ENCODE assay signal across 8 mouse cellular contexts in genomic region chr13:71963356-71964351, GRCm38 (mm10). TPM values are rescaled to one million over a fixed set of nuclear protein-coding genes. Genes with fewer than 3 reads are reported as not detected.
DNase-seq lines count a peak whose midpoint lies in the region; ATAC-seq lines count a peak whose summit lies in the region.

Irx1 (minus strand) TSS chr13:71963723.

- no peaks in the 10 kb centered on the region for H3K9me3 ChIP-seq in heart, embryonic 15.5 days (replicated peaks)
- no peaks in the 10 kb centered on the region for H3K9me3 ChIP-seq in limb, embryonic 12.5 days
- H3K9me3 ChIP-seq in midbrain, embryonic 14.5 days (ENCODE audit: control insufficient read depth, low read length), result no peaks in the 10 kb centered on the region

- H3K36me3 ChIP-seq in heart, embryonic 15.5 days, result no peaks in the 10 kb centered on the region
- no peaks in the 10 kb centered on the region for H3K36me3 ChIP-seq in limb, embryonic 12.5 days
- peaks cover 12% of the 10 kb centered on the region for H3K36me3 ChIP-seq in midbrain, embryonic 14.5 days (ENCODE audit: control insufficient read depth, insufficient read depth, low read length)

- H3K27me3 ChIP-seq in heart, embryonic 15.5 days, result peaks cover 95% of the 10 kb centered on the region
- peaks cover 96% of the 10 kb centered on the region for H3K27me3 ChIP-seq in limb, embryonic 12.5 days
- H3K27me3 ChIP-seq in midbrain, embryonic 14.5 days (ENCODE audit: control insufficient read depth, insufficient read depth, low read length), result peaks cover 44% of the 10 kb centered on the region

- H3K4me2 ChIP-seq in heart, embryonic 15.5 days, result peak within 1 kb of the TSS; percentile 83
- H3K4me2 ChIP-seq in limb, embryonic 12.5 days, result peak within 1 kb of the TSS; percentile 79
- H3K4me2 ChIP-seq in midbrain, embryonic 14.5 days (ENCODE audit: low read length), result peak within 1 kb of the TSS; percentile 74

- peaks cover 30% of the 10 kb centered on the region for H3K4me1 ChIP-seq in heart, embryonic 15.5 days (replicated peaks)
- H3K4me1 ChIP-seq in limb, embryonic 12.5 days (replicated peaks), result peaks cover 31% of the 10 kb centered on the region
- peaks cover 15% of the 10 kb centered on the region for H3K4me1 ChIP-seq in midbrain, embryonic 14.5 days (ENCODE audit: control insufficient read depth, insufficient read depth, low read length)

- peak within 1 kb of the TSS; percentile 80 for H3K27ac ChIP-seq in heart, embryonic 15.5 days
- H3K27ac ChIP-seq in limb, embryonic 12.5 days, result peak within 1 kb of the TSS; percentile 59; the same call in 1 of the 2 replicates
- H3K27ac ChIP-seq in midbrain, embryonic 14.5 days (replicated peaks; ENCODE audit: low read depth, low read length), result peak within 1 kb of the TSS; percentile 92

- ATAC-seq in heart, embryonic 15.5 days (replicated peaks; ENCODE audit: insufficient number of reproducible peaks, insufficient read depth, low FRiP score, low read depth), result peak; percentile 63
- ATAC-seq in limb, embryonic 12.5 days (ENCODE audit: insufficient number of reproducible peaks, insufficient read depth, low FRiP score, low TSS enrichment, low read depth), result peak; percentile 56
- ATAC-seq in midbrain, embryonic 14.5 days (ENCODE audit: low FRiP score, low TSS enrichment), result peak; percentile 80

- peak; percentile 13 for DNase-seq in thymus, postnatal 4 days
- no peak for DNase-seq in thymus, postnatal 14 days
- peak; percentile 88 for DNase-seq in midbrain, embryonic 14.5 days
- DNase-seq in layer of hippocampus, adult 9-10 months (ENCODE audit: low spot score), result no peak
- DNase-seq in frontal cortex, postnatal 36 days (ENCODE audit: low spot score in 2 of 2), result no peak
- no peak for DNase-seq in thymus, postnatal 36 days

- peak within 1 kb of the TSS; percentile 61 for H3K4me3 ChIP-seq in heart, embryonic 15.5 days
- peak within 1 kb of the TSS; percentile 60 for H3K4me3 ChIP-seq in limb, embryonic 12.5 days (replicated peaks)
- H3K4me3 ChIP-seq in midbrain, embryonic 14.5 days (replicated peaks; ENCODE audit: low read depth, low read length), result peak within 1 kb of the TSS; percentile 79

- peak within 1 kb of the TSS; percentile 68 for H3K9ac ChIP-seq in heart, embryonic 15.5 days
- H3K9ac ChIP-seq in limb, embryonic 12.5 days (replicated peaks), result peak within 1 kb of the TSS; percentile 73
- H3K9ac ChIP-seq in midbrain, embryonic 14.5 days (replicated peaks; ENCODE audit: low read length), result peak within 1 kb of the TSS; percentile 93

- under 1% methylated on average over 89 of the region's 100 CpGs for WGBS in heart, embryonic 15.5 days
- under 1% methylated on average over 71 of the region's 100 CpGs for WGBS in limb, embryonic 12.5 days
- under 1% methylated on average over 89 of the region's 100 CpGs for WGBS in midbrain, embryonic 14.5 days

RNA-seq across cellular contexts. Expression of gene Irx1, which starts in this region (rescaled TPM):
- 1.9 and 2.0 TPM in 2 replicates for polyA plus RNA-seq in heart, embryonic 15.5 days (2015; fragmentation: Nextera tagmentation; extraction: Ambion mirVana)
- 6.1 and 6.9 TPM in 2 replicates for polyA plus RNA-seq in limb, embryonic 12.5 days (2016; fragmentation: Nextera tagmentation; extraction: Ambion mirVana)
- 10.1 and 16.4 TPM in 2 replicates for polyA plus RNA-seq in midbrain, embryonic 14.5 days (2014; fragmentation: Nextera tagmentation; extraction: Ambion mirVana)

Comparison
In these comparisons a context has a peak if more than half of its experiments do, and no peak if none do; other contexts are left out.
1. DNase-seq: peak in thymus, postnatal 4 days (single experiment) and midbrain, embryonic 14.5 days (single experiment); none in thymus, postnatal 14 days (single experiment), layer of hippocampus, adult 9-10 months (single experiment), frontal cortex, postnatal 36 days (0 of 2) and thymus, postnatal 36 days (0 of 2).
2. Peak in every context shown above with its lines, with median percentiles within 50 percentile points of each other: ATAC-seq, H3K27ac ChIP-seq, H3K4me2 ChIP-seq, H3K4me3 ChIP-seq and H3K9ac ChIP-seq.